Mouse (Mus musculus) heart, adult 2 months (tissue): ENCODE results near the gene Csmd2. TPM values are rescaled to one million over a fixed set of nuclear protein-coding genes. Genes with fewer than 3 reads are reported as not detected.

Experiments used
- DNase-seq, 2 experiments: peaks; one replicate each; pipeline ENCODE4 v3.0.0; 2021
- H3K27ac ChIP-seq: fragments of 200-600 bp; 2 replicates; pipeline ENCODE4 v1.8.1; 2022
- H3K27me3 ChIP-seq: fragments of 200-500 bp; 2 replicates; pipeline ENCODE4 v1.6.1; 2012; ENCODE audit warnings: mild to moderate bottlenecking, low read length, inconsistent platforms, mixed read lengths; ENCODE audit not compliant: control insufficient read depth, insufficient read depth
- H3K36me3 ChIP-seq: fragments of 200-500 bp; 2 replicates; pipeline ENCODE4 v1.6.1; 2012; ENCODE audit warnings: low read length, inconsistent platforms; ENCODE audit not compliant: control insufficient read depth, insufficient read depth
- H3K4me1 ChIP-seq: fragments of 200-500 bp; 2 replicates; pipeline ENCODE4 v1.6.1; 2011; ENCODE audit warnings: low read length; ENCODE audit not compliant: control insufficient read depth, insufficient read depth
- H3K4me3 ChIP-seq: fragments of 200-600 bp; 2 replicates; pipeline ENCODE4 v1.8.1; 2022
- H3K79me2 ChIP-seq: fragments of 200-500 bp; replicated peaks from 2 replicates; pipeline ENCODE4 v1.6.1; 2012; ENCODE audit warnings: mild to moderate bottlenecking, inconsistent platforms, low read length, moderate library complexity, mixed read lengths; ENCODE audit not compliant: control insufficient read depth, insufficient read depth
- H3K9ac ChIP-seq: fragments of 200-500 bp; 2 replicates; pipeline ENCODE4 v1.6.1; 2012; ENCODE audit warnings: low read depth, mild to moderate bottlenecking, control low read depth, inconsistent platforms, low read length, mixed read lengths
- CTCF ChIP-seq: fragments of 200-600 bp; IDR thresholded peaks from 2 replicates; pipeline ENCODE4 v1.8.1; 2022; ENCODE audit warnings: antibody characterized with exemption, mild to moderate bottlenecking, moderate library complexity
- EP300 ChIP-seq: fragments of 200-500 bp; IDR thresholded peaks from 2 replicates; pipeline ENCODE4 v1.6.1; 2011; ENCODE audit warnings: low read depth, low read length, control low read depth; ENCODE audit not compliant: insufficient read depth
- POLR2A ChIP-seq: fragments of 200-500 bp; IDR thresholded peaks from 2 replicates; pipeline ENCODE4 v1.6.1; 2011; ENCODE audit warnings: mild to moderate bottlenecking, low read depth, low read length, control low read depth; ENCODE audit not compliant: insufficient read depth
- WGBS: fragments of 180-500 bp; shearing (Covaris S2); methylation state at CpG from one replicate; pipeline ENCODE4 v1.1.7; 2018; 5-methylcytosine and 5-hydroxymethylcytosine counted together
- intact Hi-C: fragments of 180-260 bp; cut with DNase I; formaldehyde crosslinking; loops from one replicate; pipeline ENCODE4 v1.15.1; 2025
- polyA plus RNA-seq: library from polyadenylated mRNA; depleted of rRNA; stranded (reverse); fragments of >200 nt; gene quantifications from 2 replicates; pipeline ENCODE4 v1.2.3, GENCODE M21; 2012
- total RNA-seq, 2 experiments: library from RNA; stranded (reverse); gene quantifications; 2 replicates each; pipeline ENCODE4 v1.2.3; 2021

Gene Csmd2
- total and polyA plus RNA-seq, 3 experiments: not detected

DNA sequence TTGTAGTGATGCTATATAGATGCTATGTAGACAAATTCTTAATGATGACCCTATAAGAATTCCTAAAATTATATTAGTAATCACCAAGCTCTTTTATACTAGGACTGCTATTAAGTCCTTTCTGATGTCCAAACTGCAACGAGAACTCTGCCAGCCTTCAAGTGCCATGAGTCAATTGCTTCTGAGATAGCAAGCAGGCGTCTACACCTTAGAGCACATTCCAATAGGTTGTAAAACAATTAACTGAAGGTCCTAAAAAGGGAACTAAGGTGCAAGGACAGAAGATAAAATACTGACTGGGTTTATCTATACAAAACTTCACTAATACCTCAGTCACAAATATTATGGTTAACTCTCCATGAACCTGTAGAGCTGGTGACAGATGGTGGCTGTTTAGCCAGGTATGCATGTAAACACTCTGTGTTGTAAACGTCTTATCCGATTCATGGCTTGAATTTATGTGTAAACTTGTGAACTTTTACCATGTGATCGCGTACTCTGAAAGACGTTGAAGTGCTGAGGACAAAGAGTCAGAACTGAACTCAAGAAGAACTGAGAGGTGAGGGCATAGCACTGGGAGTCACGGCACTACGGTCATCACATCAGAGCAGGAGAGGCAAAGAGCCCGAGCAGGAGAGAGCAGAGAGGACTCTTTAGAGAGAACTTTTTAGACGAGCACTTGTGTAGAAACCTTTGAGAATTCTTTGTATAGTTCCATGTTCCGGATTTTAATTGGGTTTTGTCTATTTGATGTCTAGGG lies 610.3 kb downstream of the Csmd2 start:
- Histone ChIP-seq H3K4me1 (no peaks in the 10 kb centered on the region), H3K4me3 (no peak overlapping the region), H3K27ac (no peak overlapping the region), H3K36me3 (no peaks in the 10 kb centered on the region), H3K79me2 (no peaks in the 10 kb centered on the region), H3K9ac (no peak overlapping the region), H3K27me3 (no peaks in the 10 kb centered on the region)
- no peak for DNase-seq
- 80% methylated on average over 12 of the region's 12 CpGs for WGBS
- intact Hi-C loops: no loop called here
- TF ChIP-seq POLR2A: no peak
- no peak for TF ChIP-seq CTCF
- no peak for TF ChIP-seq EP300

GRCm38 (mm10) chr4:128606586-128606985 lies 618.9 kb downstream of the Csmd2 start:
- no peaks in the 10 kb centered on the region for H3K4me1 ChIP-seq
- no peak for DNase-seq
- 90% methylated on average over 7 of the region's 7 CpGs for WGBS
- intact Hi-C loops: no loop called here
- H3K79me2 ChIP-seq: no peaks in the 10 kb centered on the region
- H3K4me3 ChIP-seq: no peak overlapping the region
- H3K36me3 ChIP-seq: no peaks in the 10 kb centered on the region
- no peak overlapping the region for H3K9ac ChIP-seq
- no peak overlapping the region for H3K27ac ChIP-seq
- no peaks in the 10 kb centered on the region for H3K27me3 ChIP-seq
- TF ChIP-seq CTCF (no peak), POLR2A (no peak), EP300 (no peak)

- TF ChIP-seq POLR2A (no peak), CTCF (no peak), EP300 (no peak)
- no peak overlapping the region; the same call in 1 of the 2 replicates for H3K9ac ChIP-seq
- DNase-seq: peak in 1 of 2 experiments; percentile 14
- H3K36me3 ChIP-seq: no peaks in the 10 kb centered on the region
- no peaks in the 10 kb centered on the region for H3K4me1 ChIP-seq
- H3K27me3 ChIP-seq: no peaks in the 10 kb centered on the region
- H3K4me3 ChIP-seq: no peak overlapping the region
- 62% methylated on average over 11 of the region's 11 CpGs for WGBS
- no peak overlapping the region for H3K27ac ChIP-seq
- intact Hi-C loops: no loop called here
- no peaks in the 10 kb centered on the region for H3K79me2 ChIP-seq
Measured at GRCm38 (mm10) chr4:128607661-128608060, 620.0 kb downstream of the Csmd2 start.

DNA sequence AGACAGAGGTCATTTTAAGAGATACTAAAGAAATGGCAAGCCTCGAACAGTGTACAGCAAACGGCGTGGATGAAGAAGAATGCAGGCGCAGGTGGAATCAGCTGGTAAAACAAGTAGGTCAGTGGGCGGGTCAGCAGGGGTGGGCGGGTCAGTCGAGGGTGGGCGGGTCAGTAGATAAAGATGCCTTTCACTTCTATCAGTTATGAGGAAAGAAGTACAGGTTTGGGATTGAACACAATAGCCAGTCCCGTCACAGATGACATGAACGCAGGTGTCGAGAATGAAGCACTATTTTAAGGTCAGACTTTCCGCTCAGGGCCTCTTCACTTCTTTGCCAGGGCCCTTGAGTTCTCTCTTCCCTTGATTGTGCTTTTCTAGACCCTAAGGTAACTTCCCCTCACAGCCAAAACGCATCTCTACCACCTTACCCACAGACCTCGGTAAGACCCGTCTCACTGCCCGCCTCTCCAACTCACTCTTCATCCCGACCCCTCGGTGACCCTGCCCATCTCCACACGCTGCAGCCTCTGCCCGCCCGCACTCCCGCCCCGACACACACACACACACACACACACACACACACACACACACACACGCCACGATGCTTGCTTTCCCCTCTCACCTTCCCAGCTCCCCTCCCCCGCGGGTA lies 621.7 kb downstream of the Csmd2 start:
- Histone ChIP-seq H3K9ac (peak overlapping the region; percentile 58), H3K4me3 (peak overlapping the region; percentile 59), H3K36me3 (no peaks in the 10 kb centered on the region), H3K27ac (peak overlapping the region; percentile 18; the same call in 1 of the 2 replicates), H3K4me1 (no peaks in the 10 kb centered on the region), H3K27me3 (no peaks in the 10 kb centered on the region), H3K79me2 (no peaks in the 10 kb centered on the region)
- no peak for DNase-seq
- intact Hi-C loops: no loop called here
- TF ChIP-seq POLR2A (no peak), CTCF (no peak), EP300 (no peak)
- WGBS: 5% methylated on average over 27 of the region's 27 CpGs

DNA sequence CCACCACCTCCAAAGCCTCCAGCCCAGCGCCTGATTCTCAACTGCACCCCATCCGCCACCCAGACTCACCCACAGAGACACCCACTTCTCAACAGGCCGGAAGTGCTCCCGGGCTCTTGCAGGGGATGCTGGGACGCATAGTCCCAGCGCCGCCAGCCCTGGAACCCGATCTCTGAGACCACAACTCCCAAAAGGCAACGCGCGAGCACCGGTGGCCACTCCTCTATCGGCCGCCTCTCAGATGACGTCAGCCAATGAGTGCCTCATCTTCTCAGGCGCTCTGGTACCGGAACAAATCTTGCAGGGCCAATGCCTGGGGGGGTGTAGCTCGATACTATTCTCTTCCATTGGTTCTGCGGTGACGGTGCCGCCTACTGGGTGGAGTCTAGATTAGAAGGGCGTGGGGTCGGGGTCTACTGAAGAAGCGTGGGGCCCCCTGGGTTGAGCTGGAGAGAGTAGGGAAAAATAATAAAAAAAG lies 622.3 kb downstream of the Csmd2 start, which contains the start of gene Zscan20:
TSS of gene Zscan20 (minus strand) at position 174 of the 478 bp plus-strand sequence.
- Histone ChIP-seq H3K9ac (peak within 1 kb of the TSS; percentile 58), H3K79me2 (no peaks in the 10 kb centered on the region), H3K27ac (peak within 1 kb of the TSS; percentile 54), H3K27me3 (no peaks in the 10 kb centered on the region), H3K4me3 (peak within 1 kb of the TSS; percentile 59), H3K36me3 (no peaks in the 10 kb centered on the region), H3K4me1 (no peaks in the 10 kb centered on the region)
- 1% methylated on average over 24 of the region's 24 CpGs for WGBS
- TF ChIP-seq CTCF: peak; percentile 35
- TF ChIP-seq EP300: no peak
- peak; percentile 54 for TF ChIP-seq POLR2A
- peak; percentile 91 to 97 for DNase-seq
- intact Hi-C loops: loop anchor here (10.0 kb wide), 1 partner anchor 165 kb away; no protein-coding TSS in a partner anchor
